Comparison of ENCODE assay signal across 15 mouse cellular contexts in genomic region chr2:90543106-90543702, GRCm38 (mm10). TPM values are rescaled to one million over a fixed set of nuclear protein-coding genes. Genes with fewer than 3 reads are reported as not detected.
DNase-seq lines count a peak whose midpoint lies in the region; ATAC-seq and TF ChIP-seq lines count a peak whose summit lies in the region.
"Had no signal": no experiment of that assay in that cellular context is flagged by ENCODE, and none has a peak within 500 bp of the region (broad histone marks: within the 10 kb centered on the region; RNA-seq: fewer than 3 reads in every experiment).

No protein-coding gene starts in this region.

- H3ac ChIP-seq in myocyte (ENCODE audit: control insufficient read depth, insufficient read length) = no peak overlapping the region

- H3K27me3 ChIP-seq in liver, postnatal 0 days (ENCODE audit: insufficient read depth, low read length) = no peaks in the 10 kb centered on the region
- H3K27me3 ChIP-seq in myocyte (ENCODE audit: control insufficient read depth, insufficient read depth, insufficient read length) = no peaks in the 10 kb centered on the region
- H3K27me3 ChIP-seq: forebrain, embryonic 12.5 days; heart, embryonic 15.5 days; limb, embryonic 15.5 days had no signal

- no peak overlapping the region for H3K4me3 ChIP-seq in liver, postnatal 0 days (ENCODE audit: low read depth, low read length)
- H3K4me3 ChIP-seq in myocyte = no peak overlapping the region
- H3K4me3 ChIP-seq: forebrain, embryonic 12.5 days; heart, adult 2 months; heart, embryonic 15.5 days; limb, embryonic 15.5 days had no signal

- 0 out of 2 replicates have a peak overlapping the region, but pooled peaks have one; percentile 4 for H3K4me2 ChIP-seq in liver, postnatal 0 days (ENCODE audit: low read depth, low read length)
- H3K4me2 ChIP-seq in myocyte (ENCODE audit: low read depth) = peak overlapping the region; percentile 3
- H3K4me2 ChIP-seq: forebrain, embryonic 12.5 days; heart, embryonic 15.5 days; limb, embryonic 15.5 days had no signal

- no peak for DNase-seq in frontal cortex, postnatal 10 days (ENCODE audit: low spot score in 2 of 2)
- no peak for DNase-seq in liver, postnatal 0 days
- DNase-seq in liver = no peak
- DNase-seq in cerebellum, adult 9-10 months = peak; percentile 73
- DNase-seq in ovary, postnatal 14 days (ENCODE audit: low spot score) = no peak
- DNase-seq: heart, adult 2 months; heart, postnatal 4 days; lung, postnatal 10 days had no signal

- 82% methylated on average over 6 of the region's 6 CpGs for WGBS in liver, postnatal 0 days (ENCODE audit: insufficient replicate concordance)

- no peak for TF ChIP-seq CTCF in liver, postnatal 0 days (IDR thresholded peaks at IDR 0.05; ENCODE audit: low read depth)

- TF ChIP-seq EP300 in liver, postnatal 0 days (IDR thresholded peaks at IDR 0.05; ENCODE audit: low read depth) = no peak

- peaks cover 22% of the 10 kb centered on the region for H3K4me1 ChIP-seq in liver, postnatal 0 days (ENCODE audit: insufficient read depth)
- H3K4me1 ChIP-seq: heart, embryonic 15.5 days; limb, embryonic 15.5 days had no signal

- no peaks in the 10 kb centered on the region for H3K36me3 ChIP-seq in liver, postnatal 0 days (replicated peaks; ENCODE audit: insufficient read depth, low read length)
- no peaks in the 10 kb centered on the region for H3K36me3 ChIP-seq in myocyte (ENCODE audit: control insufficient read depth, insufficient read depth)
- H3K36me3 ChIP-seq: forebrain, embryonic 12.5 days; heart, embryonic 15.5 days; limb, embryonic 15.5 days had no signal

- no peaks in the 10 kb centered on the region for H3K79me2 ChIP-seq in myocyte (ENCODE audit: control insufficient read depth, insufficient read depth)

- TF ChIP-seq POLR2A in myocyte (IDR thresholded peaks at IDR 0.05; ENCODE audit: insufficient read length, low read depth) = no peak

- ATAC-seq in frontal cortex, adult (ENCODE audit: low TSS enrichment) = peak; percentile 26; the same call in 1 of the 2 replicates
- ATAC-seq in liver, postnatal 0 days = 0 out of 2 replicates have a peak, but pooled peaks have one; percentile 8
- ATAC-seq: midbrain, embryonic 16.5 days had no signal

- H3K27ac ChIP-seq in liver, postnatal 0 days (ENCODE audit: low read depth) = peak overlapping the region; percentile 35; the same call in 1 of the 2 replicates
- H3K27ac ChIP-seq: forebrain, embryonic 12.5 days; heart, adult 2 months; heart, embryonic 15.5 days; limb, embryonic 15.5 days; stomach, postnatal 0 days had no signal

- no peaks in the 10 kb centered on the region for H3K9me3 ChIP-seq in liver, postnatal 0 days (ENCODE audit: low read length)
- H3K9me3 ChIP-seq: forebrain, embryonic 12.5 days; heart, embryonic 15.5 days; limb, embryonic 15.5 days had no signal

- no peak overlapping the region for H3K9ac ChIP-seq in liver, postnatal 0 days (replicated peaks)
- H3K9ac ChIP-seq: forebrain, embryonic 12.5 days; heart, embryonic 15.5 days; limb, embryonic 15.5 days had no signal

TF ChIP-seq in myocyte, 11 proteins besides CTCF, POLR2A, EP300 and RAD21:
- TF ChIP-seq MYOD1 (IDR thresholded peaks at IDR 0.05; ENCODE audit: control insufficient read depth in 1 of 3, insufficient read length in 2 of 3, low read depth in 2 of 3) (no peak), CEBPB (IDR thresholded peaks at IDR 0.05; ENCODE audit: insufficient read depth, poor library complexity, severe bottlenecking) (no peak), USF1 (IDR thresholded peaks at IDR 0.05; ENCODE audit: low read depth) (no peak), E2F4 (IDR thresholded peaks at IDR 0.05; ENCODE audit: insufficient read depth) (no peak), TCF12 (IDR thresholded peaks at IDR 0.05; ENCODE audit: insufficient read depth, poor library complexity, severe bottlenecking) (no peak), POLR2AphosphoS2 (IDR thresholded peaks at IDR 0.05; ENCODE audit: insufficient read length, low read depth) (no peak), SRF (IDR thresholded peaks at IDR 0.05; ENCODE audit: control insufficient read depth, insufficient read length, low read depth) (no peak), REST (IDR thresholded peaks at IDR 0.05; ENCODE audit: insufficient read depth, insufficient read length) (no peak), MYOG (IDR thresholded peaks at IDR 0.05; ENCODE audit: control insufficient read depth in 1 of 3, insufficient read depth in 1 of 3, insufficient read length in 2 of 3, low read depth in 2 of 3) (no peak), TCF3 (IDR thresholded peaks at IDR 0.05; ENCODE audit: insufficient read length, low read depth) (no peak), MAX (IDR thresholded peaks at IDR 0.05; ENCODE audit: low read depth) (no peak)

RNA-seq across cellular contexts. Expression of gene Ptprj, which starts 37.2 kb away (rescaled TPM):
- 2.7 and 2.8 TPM in 2 replicates for polyA plus RNA-seq in liver, postnatal 0 days (2015; fragmentation: Nextera tagmentation; extraction: Ambion mirVana)
- 1.6 TPM for polyA plus RNA-seq in myocyte (2012; fragmentation: generic; extraction: Trizol)
